Mouse (Mus musculus): Measurements from ENCODE around the gene Dock1.

The Dock1 gene

DNA sequence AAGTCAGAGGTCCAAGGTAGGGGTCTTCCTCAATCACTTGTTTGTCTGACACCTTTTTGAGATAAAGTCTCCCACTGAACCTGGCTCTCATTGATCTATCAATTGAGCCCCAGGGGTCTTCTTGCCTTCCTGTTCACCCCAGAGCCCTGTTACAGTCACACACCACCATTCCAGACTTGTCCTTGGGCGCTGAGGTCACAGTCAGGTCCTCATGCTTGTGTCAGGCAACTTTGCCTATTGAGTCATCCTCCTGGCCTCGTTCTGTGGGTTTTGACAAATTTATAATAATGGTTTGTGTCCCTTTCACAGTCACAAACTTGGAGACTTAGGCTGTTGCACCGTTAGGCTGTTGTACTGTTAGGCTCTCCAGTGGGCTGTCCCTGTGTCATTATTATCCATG is 77.9 kb downstream of the Dock1 start:
- in situ Hi-C loops (cut with MboI, MseI), result no loop called here

DNA sequence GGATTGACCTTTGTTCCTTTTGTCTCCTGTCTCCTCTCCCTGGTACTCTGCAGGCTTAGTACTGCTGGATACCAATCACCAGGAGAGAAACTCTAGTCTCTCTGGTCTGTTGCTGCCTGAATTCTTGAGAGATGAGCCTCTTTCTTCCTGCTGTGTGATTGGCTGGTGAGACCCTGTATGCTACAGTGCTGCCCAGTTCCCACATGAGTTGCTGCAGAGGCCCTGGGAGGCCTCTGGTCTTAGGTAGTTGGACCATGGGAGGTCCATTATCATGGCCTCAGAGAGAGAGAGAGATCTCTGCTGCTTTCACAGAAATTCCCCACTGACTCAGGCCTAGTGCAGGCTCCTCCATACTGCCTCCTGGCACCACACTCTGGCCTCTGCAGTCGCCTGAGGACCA is 79.2 kb downstream of the Dock1 start:
- in situ Hi-C loops (cut with MboI, MseI), result no loop called here

DNA sequence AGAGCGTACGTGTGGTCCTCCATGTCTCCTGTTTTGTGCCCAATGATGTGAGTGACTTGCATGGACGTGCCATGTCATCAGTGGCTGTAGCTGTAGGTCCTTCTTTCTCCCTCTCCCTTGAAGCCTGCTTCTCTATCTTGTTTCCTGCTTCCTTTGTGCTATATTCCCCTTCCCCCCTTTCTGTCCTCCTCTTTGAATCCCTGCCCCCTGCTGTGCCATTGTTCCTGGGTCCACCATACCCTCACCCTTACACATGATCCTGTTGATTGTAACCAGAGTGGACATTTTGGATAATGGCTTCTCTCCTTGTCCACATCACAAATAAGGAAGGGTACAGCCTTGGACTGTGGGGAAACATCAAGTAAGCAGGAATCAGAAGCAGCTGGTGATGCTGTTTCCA is 81.0 kb downstream of the Dock1 start:
- in situ Hi-C loops (cut with MboI, MseI), result no loop called here

DNA sequence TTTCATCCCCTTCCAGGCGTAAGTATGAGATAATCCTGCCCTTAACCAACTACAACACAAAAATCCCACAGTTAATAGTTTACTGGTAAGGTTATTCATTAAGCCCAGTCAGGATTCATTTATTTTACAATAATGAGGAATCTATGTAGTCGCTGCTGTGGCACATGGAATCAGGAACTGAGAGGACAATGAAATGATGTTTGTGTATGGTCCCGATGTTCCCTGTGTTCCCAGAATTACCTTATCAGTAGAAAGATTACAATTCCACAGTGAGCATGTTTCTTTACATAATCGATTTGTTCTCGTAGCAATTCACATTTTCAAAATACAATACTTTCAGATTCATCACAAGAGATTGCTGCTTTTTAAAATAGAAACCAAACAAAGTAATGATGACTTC is 83.0 kb downstream of the Dock1 start:
- in situ Hi-C loops (cut with MboI, MseI), result no loop called here

DNA sequence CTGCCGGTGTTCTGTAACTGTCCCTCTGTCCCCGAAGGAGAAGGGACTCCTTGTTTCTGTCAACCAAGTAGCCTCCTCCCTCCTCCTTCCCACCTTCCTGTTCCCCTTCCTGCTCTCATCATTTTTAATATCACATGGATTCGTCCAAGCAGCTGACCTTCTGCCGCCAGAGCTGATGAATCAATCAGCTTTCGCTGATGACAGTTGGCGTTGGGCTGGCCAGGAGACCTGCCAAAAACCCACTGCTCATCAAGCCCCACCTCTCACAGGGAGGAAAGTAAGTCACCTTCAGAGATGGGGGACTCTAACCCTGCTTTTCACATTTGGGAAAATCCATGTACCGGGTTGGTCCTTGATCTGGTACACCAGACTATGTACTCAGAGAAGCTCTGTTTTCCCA is 87.2 kb downstream of the Dock1 start:
- in situ Hi-C loops (cut with MboI, MseI), result no loop called here

DNA sequence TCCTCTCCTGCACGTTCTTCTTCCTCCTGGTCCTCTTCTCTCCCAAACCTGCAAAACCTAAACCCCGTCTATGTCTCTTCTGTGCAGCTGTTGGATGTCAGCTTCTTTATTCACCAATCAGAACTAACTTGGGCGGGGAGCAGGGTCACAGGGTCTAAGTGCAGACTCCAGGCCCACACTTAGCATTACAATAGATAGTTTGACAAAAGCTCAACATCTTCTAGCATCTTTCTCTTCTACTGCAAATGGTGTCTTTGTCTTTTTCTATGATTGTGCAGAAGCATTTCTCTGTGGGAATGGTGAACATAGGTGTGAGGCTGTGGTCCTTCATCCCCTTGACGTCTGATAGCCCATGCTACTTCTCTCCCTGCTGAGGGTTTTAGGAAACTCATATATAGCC is 91.3 kb downstream of the Dock1 start:
- in situ Hi-C loops (cut with MboI, MseI), result no loop called here

DNA sequence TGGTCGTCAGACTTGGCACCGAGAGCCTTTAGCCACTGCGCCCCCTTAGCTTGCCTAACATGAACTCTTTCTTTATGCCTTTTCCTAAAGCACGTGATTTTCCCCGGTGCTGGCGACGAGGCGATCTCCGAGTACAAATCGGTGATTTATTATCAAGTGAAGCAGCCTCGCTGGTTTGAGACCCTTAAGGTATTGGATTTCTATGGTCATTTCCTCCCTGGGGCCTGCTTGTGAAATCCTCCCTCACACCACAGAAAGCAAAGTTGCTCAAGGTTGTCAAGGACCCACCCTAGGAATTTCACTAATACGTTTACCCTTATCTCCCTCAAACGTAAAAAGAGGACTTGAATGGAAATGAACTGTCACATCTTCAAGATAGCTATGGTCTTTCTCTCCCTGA is 94.7 kb downstream of the Dock1 start:
- in situ Hi-C loops (cut with MboI, MseI), result no loop called here

DNA sequence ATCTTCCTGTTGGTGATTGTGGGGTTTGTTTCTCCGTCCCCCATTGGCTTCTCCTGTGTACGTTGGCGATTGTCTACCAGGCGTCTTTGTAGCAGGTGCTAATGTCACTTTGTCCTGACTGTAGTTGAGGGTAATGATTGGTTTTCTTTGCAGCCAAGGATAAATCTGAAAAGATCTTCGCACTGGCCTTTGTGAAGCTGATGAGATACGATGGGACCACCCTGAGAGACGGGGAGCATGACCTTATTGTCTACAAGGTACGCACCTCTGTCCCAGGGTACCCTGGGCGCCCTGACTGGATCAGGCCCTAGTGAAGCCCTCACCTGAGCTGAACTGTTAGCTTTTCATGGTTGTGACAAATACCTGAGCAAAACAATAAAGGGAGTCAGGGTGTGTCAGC is 100.9 kb downstream of the Dock1 start:
- in situ Hi-C loops (cut with MboI, MseI), result no loop called here

DNA sequence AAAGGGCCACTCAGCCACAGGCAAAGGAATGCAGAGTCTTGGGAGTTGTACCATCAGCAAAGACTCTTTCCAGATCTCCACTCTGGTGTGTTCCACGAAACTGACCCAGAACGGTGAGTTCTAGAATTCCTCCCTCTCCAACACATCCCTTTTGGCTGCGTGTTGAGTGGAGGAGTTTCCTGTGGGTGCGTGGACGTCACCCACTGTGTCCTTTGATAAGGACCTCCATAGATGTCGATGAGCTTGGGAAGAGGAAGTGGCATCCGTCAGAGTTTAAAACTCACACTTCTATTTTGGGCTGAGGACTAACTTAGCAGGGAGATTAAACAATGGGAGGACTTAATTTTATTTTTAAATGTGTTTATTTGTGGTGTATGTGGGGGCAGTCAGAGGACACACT is 101.9 kb downstream of the Dock1 start:
- in situ Hi-C loops (cut with MboI, MseI), result no loop called here

DNA sequence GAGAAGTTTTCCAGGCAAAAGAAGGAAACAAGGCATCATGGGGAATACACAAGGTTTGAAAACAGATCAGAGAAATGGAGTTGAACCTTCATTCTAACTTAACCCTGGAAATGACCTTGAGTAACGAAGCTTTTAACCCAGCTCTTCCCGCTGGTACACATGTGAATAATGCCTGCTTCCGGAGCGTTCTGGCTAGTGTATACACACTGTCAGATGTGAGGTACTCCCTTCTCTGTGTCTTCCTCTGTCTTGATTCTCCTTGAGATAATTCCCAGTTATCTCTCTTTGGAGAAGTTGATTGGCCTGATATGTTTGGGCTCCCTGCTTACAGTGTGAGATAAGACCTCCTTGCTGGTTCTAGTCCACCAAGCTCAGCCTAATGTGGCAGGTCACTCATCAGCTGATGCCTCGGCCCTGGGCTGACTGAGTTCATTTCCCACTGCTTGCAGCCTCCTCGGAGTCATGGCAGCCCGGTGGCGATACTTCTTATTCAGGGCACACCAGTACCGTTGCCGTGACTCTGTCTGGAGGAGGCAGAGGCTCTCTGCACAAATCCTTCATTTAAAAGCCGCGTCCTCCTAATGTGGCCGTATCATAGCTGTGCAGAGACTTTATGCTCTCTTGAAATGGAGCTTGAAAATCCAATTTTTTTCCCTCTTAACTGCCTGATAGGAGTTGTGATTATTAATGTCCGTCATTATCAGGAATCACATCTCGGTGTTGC is 102.6 kb downstream of the Dock1 start:
- in situ Hi-C loops (cut with MboI, MseI), result no loop called here

DNA sequence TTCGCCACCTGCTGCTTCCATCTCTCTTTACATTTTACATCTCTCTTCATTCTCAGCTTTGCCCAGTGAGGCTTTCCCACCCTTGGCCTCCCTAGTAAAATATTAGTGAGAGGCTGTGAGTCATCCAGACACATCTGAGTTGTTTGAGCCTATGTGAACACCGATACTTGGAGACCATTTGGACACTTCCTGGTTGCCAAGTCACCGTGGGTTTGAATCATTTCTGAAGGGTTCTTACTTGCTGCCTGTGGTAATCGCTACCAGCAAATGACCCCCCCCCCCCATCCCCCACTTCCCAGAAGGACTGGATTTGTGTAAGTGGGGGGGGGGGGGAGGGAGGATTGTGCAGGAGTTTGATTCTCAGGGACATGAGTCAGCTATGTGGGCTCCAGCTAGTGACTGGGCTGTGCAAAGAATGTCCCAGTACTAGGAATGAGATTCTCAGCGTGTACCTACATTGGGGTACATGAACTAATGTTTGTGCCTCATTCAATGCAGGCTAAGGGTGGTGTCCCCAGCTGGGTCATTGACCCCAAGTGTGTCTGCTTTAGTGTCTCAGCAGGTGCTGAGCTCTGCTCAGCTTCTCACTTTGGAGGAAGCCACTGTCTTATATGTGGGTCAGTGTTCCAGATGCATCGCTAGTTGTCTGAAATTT is 103.4 kb downstream of the Dock1 start:
- in situ Hi-C loops (cut with MboI, MseI), result no loop called here

DNA sequence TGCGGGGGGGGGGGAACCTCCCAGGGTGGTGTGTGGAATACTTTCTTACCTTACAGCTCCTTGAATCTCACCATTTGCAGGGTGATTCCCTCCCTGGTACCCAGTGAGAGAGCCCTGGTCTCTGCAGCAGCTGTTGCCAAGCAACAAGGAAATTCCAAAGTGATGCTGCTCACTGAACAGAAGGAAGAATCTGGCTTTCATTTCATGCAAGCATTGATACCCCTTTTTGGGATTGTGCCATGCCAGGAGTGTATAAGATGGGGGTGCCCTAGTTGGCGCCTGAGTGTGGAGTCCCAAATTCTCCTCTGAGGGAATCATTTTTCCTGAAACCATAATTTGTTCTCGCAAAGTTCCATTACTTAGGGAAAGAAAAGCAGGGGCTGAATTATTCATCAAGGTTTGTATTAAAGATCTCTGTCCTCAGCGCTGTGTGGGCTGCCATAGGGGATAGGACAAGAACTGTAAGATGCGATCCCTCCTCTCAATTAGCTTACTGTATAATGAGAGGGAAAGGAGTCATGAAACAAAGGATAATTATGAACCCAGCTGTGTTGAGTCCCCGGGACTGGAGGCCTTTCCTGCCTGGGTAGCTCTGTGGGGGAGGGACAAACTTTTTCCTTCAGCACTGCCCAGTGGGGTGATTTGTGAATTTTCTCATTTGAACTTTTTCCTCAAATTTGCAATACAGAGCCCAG is 104.2 kb downstream of the Dock1 start:
- in situ Hi-C loops (cut with MboI, MseI), result no loop called here

DNA sequence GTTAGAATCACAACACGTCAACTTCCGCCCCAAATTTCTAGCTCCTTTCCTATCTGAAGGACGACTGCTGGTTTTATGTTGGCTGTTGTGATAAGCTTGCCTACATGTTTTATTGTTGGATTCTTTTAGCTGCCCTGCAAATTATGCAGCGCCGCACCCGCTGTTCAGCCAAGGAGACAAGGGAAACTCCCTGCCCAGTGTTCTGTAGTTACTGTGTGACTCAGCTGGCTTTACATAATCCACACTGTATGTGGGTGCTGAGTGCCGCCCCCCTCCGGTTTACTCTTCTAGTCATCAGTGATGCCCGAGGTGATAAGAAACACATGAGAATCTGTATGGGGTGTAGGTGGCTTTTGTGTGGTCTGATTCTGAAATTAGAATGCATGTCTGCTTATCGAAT is 105.2 kb downstream of the Dock1 start:
- in situ Hi-C loops (cut with MboI, MseI), result no loop called here

DNA sequence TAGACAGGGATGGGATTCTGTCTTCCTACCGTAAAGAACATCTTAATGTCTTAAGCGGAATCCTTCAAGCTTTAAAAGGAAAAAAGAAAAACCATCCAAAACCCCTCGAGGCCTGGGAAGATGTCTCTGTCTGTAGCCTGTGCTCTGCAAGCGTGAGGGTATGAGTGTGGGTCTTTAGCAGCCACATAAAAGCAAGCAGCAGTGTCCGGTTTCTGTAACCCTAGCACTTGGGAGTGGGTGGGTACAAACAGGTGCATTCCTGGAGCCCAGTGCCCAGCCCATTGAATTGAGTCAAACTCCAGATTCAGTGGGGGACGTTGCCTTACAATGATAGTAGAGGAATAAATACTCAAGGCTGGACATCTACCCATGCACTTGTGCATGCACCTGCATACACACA is 105.9 kb downstream of the Dock1 start:
- in situ Hi-C loops (cut with MboI, MseI), result no loop called here

DNA sequence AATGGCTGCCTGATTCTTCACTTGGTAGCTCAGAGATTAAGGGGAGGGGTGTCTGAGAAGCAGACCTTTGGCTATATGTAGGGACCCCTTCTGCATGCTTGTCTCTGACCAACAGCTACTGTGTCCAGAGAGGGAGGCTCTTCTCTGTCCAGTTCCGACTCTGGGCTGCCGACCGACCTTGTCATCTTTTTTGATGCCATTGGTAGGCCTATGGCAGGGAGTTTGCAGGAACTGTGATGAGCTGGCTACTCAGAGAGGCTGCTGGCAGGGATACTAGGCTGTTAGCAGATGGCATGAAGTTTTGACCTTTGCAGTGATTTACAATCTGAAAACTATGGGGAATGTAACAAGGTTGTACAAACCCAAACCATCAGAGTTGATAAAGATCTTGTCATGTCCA is 109.3 kb downstream of the Dock1 start:
- in situ Hi-C loops (cut with MboI, MseI), result no loop called here

DNA sequence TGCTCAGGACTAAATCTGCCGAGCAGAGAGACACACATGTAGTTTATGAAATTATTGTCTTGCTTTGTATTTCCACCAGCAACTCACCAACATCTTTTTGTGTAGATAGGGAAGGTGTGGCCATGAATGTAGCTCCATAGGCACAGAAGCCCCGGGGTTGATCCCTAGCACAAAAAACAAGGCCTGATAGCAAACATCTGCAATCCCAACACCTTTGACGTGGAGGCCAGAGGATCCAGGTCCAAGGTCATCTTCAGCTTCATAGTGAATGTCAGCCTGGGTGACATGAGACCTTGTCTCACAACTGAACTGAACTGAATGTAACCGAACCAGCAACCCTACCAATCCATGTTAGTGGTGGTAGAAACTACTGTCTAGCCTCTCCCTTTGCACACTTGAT is 116.7 kb downstream of the Dock1 start:
- in situ Hi-C loops (cut with MboI, MseI), result no loop called here

DNA sequence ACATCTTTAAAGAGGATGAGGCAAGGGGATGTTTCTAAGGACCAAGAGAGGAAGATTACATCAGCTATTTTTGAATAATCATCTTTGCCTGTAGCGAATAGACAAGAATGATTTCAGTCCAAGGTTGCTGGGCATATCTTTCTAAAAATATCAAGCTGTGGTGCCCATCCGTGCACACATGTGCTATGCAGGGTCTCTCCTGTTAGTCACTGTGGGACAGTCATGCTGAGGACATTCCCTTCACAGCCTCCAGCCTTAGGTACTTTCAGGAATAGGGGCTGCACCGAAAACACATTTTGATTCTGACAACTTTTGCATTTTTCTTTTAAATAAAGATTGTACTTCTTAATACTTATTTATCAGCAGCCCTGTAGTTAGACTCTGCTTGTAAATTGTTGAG is 124.4 kb downstream of the Dock1 start:
- in situ Hi-C loops (cut with MboI, MseI), result no loop called here

DNA sequence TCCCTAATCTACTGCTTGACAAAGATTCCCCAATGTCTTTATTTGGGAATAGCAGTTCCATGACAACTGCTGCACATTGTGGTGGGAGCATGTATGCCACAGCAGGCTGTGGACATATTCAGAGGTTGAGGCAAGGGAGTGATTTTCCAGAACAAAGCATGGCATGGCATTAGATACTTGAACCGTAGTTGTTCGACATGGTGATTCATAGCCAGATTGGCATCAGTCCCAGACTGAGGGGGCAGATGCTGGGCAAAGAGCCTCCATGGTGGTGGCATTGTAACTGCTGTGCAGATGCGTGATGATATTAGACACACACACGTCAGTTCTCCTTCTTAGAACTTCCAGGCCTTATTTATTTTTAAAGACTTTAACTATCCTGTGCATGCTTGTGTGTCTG is 129.6 kb downstream of the Dock1 start:
- in situ Hi-C loops (cut with MboI, MseI), result no loop called here

DNA sequence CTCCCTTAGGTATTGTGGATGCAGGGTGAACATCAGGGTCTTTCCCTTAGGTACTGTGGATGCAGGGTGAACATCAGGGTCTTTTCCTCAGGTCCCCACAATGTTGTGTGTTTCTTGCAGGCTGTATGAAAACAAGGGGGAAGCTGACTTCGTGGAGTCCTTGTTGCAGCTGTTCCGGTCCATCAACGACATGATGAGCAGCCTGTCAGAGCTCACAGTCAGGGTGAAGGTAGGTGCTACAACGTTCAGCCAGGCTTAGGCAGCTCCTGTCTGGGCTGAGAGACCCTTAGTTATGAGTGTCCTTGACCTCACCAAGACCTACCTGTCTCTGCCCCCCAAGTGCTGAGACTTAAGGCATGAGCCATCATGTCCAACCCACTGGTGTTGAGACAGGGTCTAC is 134.0 kb downstream of the Dock1 start:
- in situ Hi-C loops (cut with MboI, MseI), result no loop called here

DNA sequence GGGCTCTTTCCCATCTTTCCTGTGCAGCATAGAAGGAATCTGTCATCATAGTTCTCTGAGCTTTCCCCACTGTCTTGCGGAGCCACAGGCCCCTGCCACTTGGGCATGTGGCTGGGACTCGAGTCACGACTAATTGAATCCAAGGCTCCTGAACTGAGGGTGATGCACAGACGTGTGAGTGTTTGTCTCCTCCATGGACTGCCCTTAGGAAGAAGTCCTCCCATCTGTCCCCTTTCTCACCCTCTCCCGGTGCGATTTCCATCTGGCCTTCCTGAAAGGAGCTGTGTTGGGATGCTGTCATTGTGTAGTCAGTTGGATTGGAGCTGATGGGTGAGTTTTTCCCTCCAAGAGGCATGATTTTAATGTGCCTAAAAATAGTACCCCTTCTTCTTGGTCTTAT is 136.3 kb downstream of the Dock1 start:
- in situ Hi-C loops (cut with MboI, MseI), result no loop called here

DNA sequence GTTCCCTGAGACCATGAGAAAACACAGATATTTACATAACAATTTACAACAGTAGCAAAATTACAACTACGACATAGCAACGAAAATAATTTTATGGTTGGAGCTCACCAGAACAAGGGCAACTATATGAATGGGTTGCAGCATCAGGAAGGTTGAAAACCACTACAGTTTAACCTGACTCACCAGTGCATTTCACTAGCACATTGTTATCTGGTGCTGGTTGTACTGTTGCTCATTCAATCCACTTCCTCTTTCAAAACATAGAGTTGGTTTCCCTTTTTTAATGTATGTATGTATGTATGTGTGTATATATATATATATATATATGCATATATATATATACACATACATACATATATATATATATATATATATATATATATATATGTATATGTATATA is 138.0 kb downstream of the Dock1 start:
- in situ Hi-C loops (cut with MboI, MseI), result no loop called here

DNA sequence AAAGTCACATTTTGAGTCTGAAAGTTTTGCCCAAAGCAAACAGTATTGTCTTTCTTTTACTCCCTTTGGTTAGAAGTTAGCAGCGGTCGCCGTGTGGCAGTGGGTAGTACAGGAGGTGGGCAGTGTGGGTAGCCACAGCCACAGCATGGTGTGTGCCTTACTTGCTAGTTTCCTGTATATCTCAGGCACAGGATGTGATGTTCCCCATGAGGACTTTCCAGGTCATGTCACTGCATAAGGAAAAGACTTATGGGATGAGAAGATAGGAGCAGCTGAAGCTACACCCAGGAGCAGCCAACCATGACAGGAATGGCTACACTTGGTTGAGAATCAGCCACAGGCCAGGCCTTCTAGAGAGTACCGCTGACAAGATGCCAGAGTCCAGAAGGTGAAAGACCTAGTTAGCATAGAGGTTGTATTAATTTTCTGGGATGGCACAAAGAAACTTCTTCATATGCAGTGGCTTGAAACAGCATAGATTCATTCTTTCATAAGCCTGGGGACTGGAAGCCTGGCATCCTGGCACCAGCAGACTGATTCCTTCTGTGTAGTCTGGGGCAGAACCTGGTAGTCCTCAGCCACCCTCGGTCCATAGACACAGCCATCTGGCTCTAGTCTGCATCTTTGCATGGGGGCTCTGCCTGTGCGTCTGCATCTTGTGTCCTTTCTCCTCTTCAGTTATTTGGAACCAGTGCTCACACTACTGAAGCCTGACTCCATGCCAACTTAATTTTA is 139.0 kb downstream of the Dock1 start:
- in situ Hi-C loops (cut with MboI, MseI), result no loop called here
